Mouse (Mus musculus): ENCODE measurements at regions not wholly inside any gene's neighbourhood (a gene's known extent, or its start where the extent isn't known, plus 50 kb on each side); places are given as distances from the start of the nearest gene placed in this dataset.

- H3K9me3 ChIP-seq (ENCODE audit: control insufficient read depth, low read length): no peaks in the 10 kb centered on the region
- no peaks in the 10 kb centered on the region for H3K36me3 ChIP-seq (ENCODE audit: control insufficient read depth, insufficient read depth, low read length)
- H3K9ac ChIP-seq (ENCODE audit: low read length): no peak overlapping the region
- no peak overlapping the region for H3K4me2 ChIP-seq (ENCODE audit: low read depth, low read length, severe bottlenecking)
- no peak overlapping the region for H3K27ac ChIP-seq (ENCODE audit: low read depth, low read length)
- no peaks in the 10 kb centered on the region for H3K27me3 ChIP-seq (ENCODE audit: control insufficient read depth, insufficient read depth, low read length)
- no peak for ATAC-seq (replicated peaks; ENCODE audit: low FRiP score)
- 84% methylated on average over 4 of the region's 4 CpGs for WGBS
- no peaks in the 10 kb centered on the region for H3K4me1 ChIP-seq (replicated peaks; ENCODE audit: control insufficient read depth, insufficient read depth, low read length)
- no peak overlapping the region for H3K4me3 ChIP-seq (ENCODE audit: low read depth, low read length)
- DNase-seq (ENCODE audit: low spot score): no peak
These were observed 336.5 kb downstream of the Rab28 start for GRCm38 (mm10) chr5:41371461-41371860.

GRCm38 (mm10) chr5:41370356-41370755, 337.6 kb downstream of the Rab28 start:
- no peaks in the 10 kb centered on the region for H3K9me3 ChIP-seq (ENCODE audit: control insufficient read depth, low read length)
- no peak overlapping the region for H3K27ac ChIP-seq (ENCODE audit: low read depth, low read length)
- DNase-seq (ENCODE audit: low spot score) (no peak), ATAC-seq (replicated peaks; ENCODE audit: low FRiP score) (no peak)
- no peaks in the 10 kb centered on the region for H3K4me1 ChIP-seq (replicated peaks; ENCODE audit: control insufficient read depth, insufficient read depth, low read length)
- no peak overlapping the region for H3K4me3 ChIP-seq (ENCODE audit: low read depth, low read length)
- no peak overlapping the region for H3K4me2 ChIP-seq (ENCODE audit: low read depth, low read length, severe bottlenecking)
- no peak overlapping the region for H3K9ac ChIP-seq (ENCODE audit: low read length)
- H3K27me3 ChIP-seq (ENCODE audit: control insufficient read depth, insufficient read depth, low read length): no peaks in the 10 kb centered on the region
- H3K36me3 ChIP-seq (ENCODE audit: control insufficient read depth, insufficient read depth, low read length): no peaks in the 10 kb centered on the region
- WGBS: 70% methylated on average over 4 of the region's 4 CpGs

- H3K9ac ChIP-seq (ENCODE audit: low read length): no peak overlapping the region
- H3K9me3 ChIP-seq (ENCODE audit: control insufficient read depth, low read length): no peaks in the 10 kb centered on the region
- no peaks in the 10 kb centered on the region for H3K4me1 ChIP-seq (replicated peaks; ENCODE audit: control insufficient read depth, insufficient read depth, low read length)
- no peaks in the 10 kb centered on the region for H3K36me3 ChIP-seq (ENCODE audit: control insufficient read depth, insufficient read depth, low read length)
- 65% methylated on average over 3 of the region's 3 CpGs for WGBS
- H3K4me3 ChIP-seq (ENCODE audit: low read depth, low read length): no peak overlapping the region
- no peak overlapping the region for H3K27ac ChIP-seq (ENCODE audit: low read depth, low read length)
- no peaks in the 10 kb centered on the region for H3K27me3 ChIP-seq (ENCODE audit: control insufficient read depth, insufficient read depth, low read length)
- no peak for ATAC-seq (replicated peaks; ENCODE audit: low FRiP score)
- no peak for DNase-seq (ENCODE audit: low spot score)
- no peak overlapping the region for H3K4me2 ChIP-seq (ENCODE audit: low read depth, low read length, severe bottlenecking)
These were observed 338.1 kb downstream of the Rab28 start for GRCm38 (mm10) chr5:41369907-41370306.

GRCm38 (mm10) chr5:41365883-41366282, 342.1 kb downstream of the Rab28 start:
- Histone ChIP-seq H3K4me3 (ENCODE audit: low read depth, low read length) (no peak overlapping the region), H3K9me3 (ENCODE audit: control insufficient read depth, low read length) (no peaks in the 10 kb centered on the region), H3K4me1 (replicated peaks; ENCODE audit: control insufficient read depth, insufficient read depth, low read length) (no peaks in the 10 kb centered on the region), H3K9ac (ENCODE audit: low read length) (no peak overlapping the region), H3K27ac (ENCODE audit: low read depth, low read length) (no peak overlapping the region), H3K36me3 (ENCODE audit: control insufficient read depth, insufficient read depth, low read length) (no peaks in the 10 kb centered on the region), H3K4me2 (ENCODE audit: low read depth, low read length, severe bottlenecking) (no peak overlapping the region), H3K27me3 (ENCODE audit: control insufficient read depth, insufficient read depth, low read length) (no peaks in the 10 kb centered on the region)
- WGBS: 85% methylated on average over 4 of the region's 4 CpGs
- DNase-seq (ENCODE audit: low spot score) (no peak), ATAC-seq (replicated peaks; ENCODE audit: low FRiP score) (no peak)

GRCm38 (mm10) chr5:41348410-41348821, 359.5 kb downstream of the Rab28 start:
- Histone ChIP-seq H3K36me3 (ENCODE audit: control insufficient read depth, insufficient read depth, low read length) (no peaks in the 10 kb centered on the region), H3K27me3 (ENCODE audit: control insufficient read depth, insufficient read depth, low read length) (no peaks in the 10 kb centered on the region), H3K4me1 (replicated peaks; ENCODE audit: control insufficient read depth, insufficient read depth, low read length) (no peaks in the 10 kb centered on the region), H3K9me3 (ENCODE audit: control insufficient read depth, low read length) (no peaks in the 10 kb centered on the region), H3K4me2 (ENCODE audit: low read depth, low read length, severe bottlenecking) (no peak overlapping the region), H3K9ac (ENCODE audit: low read length) (no peak overlapping the region), H3K27ac (ENCODE audit: low read depth, low read length) (no peak overlapping the region), H3K4me3 (ENCODE audit: low read depth, low read length) (no peak overlapping the region)
- no peak for DNase-seq (ENCODE audit: low spot score)
- no peak for ATAC-seq (replicated peaks; ENCODE audit: low FRiP score)
- 73% methylated on average over 2 of the region's 2 CpGs for WGBS

- Histone ChIP-seq H3K4me1 (replicated peaks; ENCODE audit: control insufficient read depth, insufficient read depth, low read length) (no peaks in the 10 kb centered on the region), H3K9me3 (ENCODE audit: control insufficient read depth, low read length) (no peaks in the 10 kb centered on the region), H3K36me3 (ENCODE audit: control insufficient read depth, insufficient read depth, low read length) (no peaks in the 10 kb centered on the region), H3K4me2 (ENCODE audit: low read depth, low read length, severe bottlenecking) (no peak overlapping the region), H3K27ac (ENCODE audit: low read depth, low read length) (no peak overlapping the region), H3K4me3 (ENCODE audit: low read depth, low read length) (no peak overlapping the region), H3K27me3 (ENCODE audit: control insufficient read depth, insufficient read depth, low read length) (no peaks in the 10 kb centered on the region), H3K9ac (ENCODE audit: low read length) (no peak overlapping the region)
- 91% methylated on average over 3 of the region's 3 CpGs for WGBS
- DNase-seq (ENCODE audit: low spot score) (no peak), ATAC-seq (replicated peaks; ENCODE audit: low FRiP score) (no peak)
These were observed 360.5 kb downstream of the Rab28 start for GRCm38 (mm10) chr5:41347416-41347815.

- ATAC-seq (replicated peaks; ENCODE audit: low FRiP score) (no peak), DNase-seq (ENCODE audit: low spot score) (no peak)
- H3K9me3 ChIP-seq (ENCODE audit: control insufficient read depth, low read length): no peaks in the 10 kb centered on the region
- no peak overlapping the region for H3K9ac ChIP-seq (ENCODE audit: low read length)
- H3K4me1 ChIP-seq (replicated peaks; ENCODE audit: control insufficient read depth, insufficient read depth, low read length): no peaks in the 10 kb centered on the region
- H3K4me2 ChIP-seq (ENCODE audit: low read depth, low read length, severe bottlenecking): no peak overlapping the region
- WGBS: 88% methylated on average over 1 of the region's 1 CpGs
- no peaks in the 10 kb centered on the region for H3K27me3 ChIP-seq (ENCODE audit: control insufficient read depth, insufficient read depth, low read length)
- H3K36me3 ChIP-seq (ENCODE audit: control insufficient read depth, insufficient read depth, low read length): no peaks in the 10 kb centered on the region
- H3K27ac ChIP-seq (ENCODE audit: low read depth, low read length): no peak overlapping the region
- no peak overlapping the region for H3K4me3 ChIP-seq (ENCODE audit: low read depth, low read length)
These were observed 367.4 kb downstream of the Rab28 start for GRCm38 (mm10) chr5:41340581-41340980.

- no peaks in the 10 kb centered on the region for H3K4me1 ChIP-seq (replicated peaks; ENCODE audit: control insufficient read depth, insufficient read depth, low read length)
- H3K4me3 ChIP-seq (ENCODE audit: low read depth, low read length): no peak overlapping the region
- H3K36me3 ChIP-seq (ENCODE audit: control insufficient read depth, insufficient read depth, low read length): no peaks in the 10 kb centered on the region
- H3K4me2 ChIP-seq (ENCODE audit: low read depth, low read length, severe bottlenecking): no peak overlapping the region
- WGBS: 84% methylated on average over 1 of the region's 1 CpGs
- no peak overlapping the region for H3K27ac ChIP-seq (ENCODE audit: low read depth, low read length)
- DNase-seq (ENCODE audit: low spot score): no peak
- no peaks in the 10 kb centered on the region for H3K27me3 ChIP-seq (ENCODE audit: control insufficient read depth, insufficient read depth, low read length)
- no peaks in the 10 kb centered on the region for H3K9me3 ChIP-seq (ENCODE audit: control insufficient read depth, low read length)
- H3K9ac ChIP-seq (ENCODE audit: low read length): no peak overlapping the region
- no peak for ATAC-seq (replicated peaks; ENCODE audit: low FRiP score)
These were observed 411.5 kb downstream of the Rab28 start for GRCm38 (mm10) chr5:41296440-41296839.

- H3K9me3 ChIP-seq (ENCODE audit: control insufficient read depth, low read length): no peaks in the 10 kb centered on the region
- no peak overlapping the region for H3K4me2 ChIP-seq (ENCODE audit: low read depth, low read length, severe bottlenecking)
- no peak for DNase-seq (ENCODE audit: low spot score)
- no peaks in the 10 kb centered on the region for H3K36me3 ChIP-seq (ENCODE audit: control insufficient read depth, insufficient read depth, low read length)
- H3K4me1 ChIP-seq (replicated peaks; ENCODE audit: control insufficient read depth, insufficient read depth, low read length): no peaks in the 10 kb centered on the region
- no peak for ATAC-seq (replicated peaks; ENCODE audit: low FRiP score)
- H3K27ac ChIP-seq (ENCODE audit: low read depth, low read length): no peak overlapping the region
- H3K27me3 ChIP-seq (ENCODE audit: control insufficient read depth, insufficient read depth, low read length): no peaks in the 10 kb centered on the region
- no peak overlapping the region for H3K4me3 ChIP-seq (ENCODE audit: low read depth, low read length)
- H3K9ac ChIP-seq (ENCODE audit: low read length): no peak overlapping the region
These were observed 441.2 kb downstream of the Rab28 start for GRCm38 (mm10) chr5:41266731-41267130.
